Mouse (Mus musculus): Measurements from ENCODE around the gene Pnpo.

Gene Pnpo

DNA sequence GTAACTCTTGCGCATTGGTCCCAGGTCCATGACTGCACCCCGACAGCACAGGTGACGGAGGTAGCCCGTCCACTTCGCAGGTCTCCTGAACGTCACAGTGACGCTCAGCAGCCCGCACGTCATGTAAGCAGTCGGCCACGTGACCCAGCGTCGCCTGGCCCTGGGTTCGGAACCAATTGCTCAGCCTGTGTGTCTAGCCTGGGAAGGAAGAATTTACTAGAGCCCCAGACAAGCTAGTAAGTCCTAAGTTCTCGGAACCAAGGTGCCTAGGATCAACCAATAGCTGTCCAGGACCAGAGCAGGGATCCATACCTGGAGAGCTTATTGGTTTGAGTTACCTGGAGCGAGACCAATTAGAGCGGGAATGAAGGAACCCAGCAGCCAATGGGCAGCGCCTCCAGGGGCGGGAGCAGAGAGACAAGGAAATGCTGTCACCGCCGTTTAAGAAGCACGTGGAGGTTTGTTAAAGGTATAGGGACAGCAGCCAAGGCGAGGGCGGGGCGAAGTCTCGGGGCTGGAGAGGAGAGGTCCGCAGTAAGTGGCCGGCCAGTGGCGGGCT, at the start of gene Pnpo:
Gene Pnpo, minus strand, starts transcription at position 241 of the 559 bp plus-strand sequence.
- in situ Hi-C loops (cut with MboI, MseI): no loop called here

DNA sequence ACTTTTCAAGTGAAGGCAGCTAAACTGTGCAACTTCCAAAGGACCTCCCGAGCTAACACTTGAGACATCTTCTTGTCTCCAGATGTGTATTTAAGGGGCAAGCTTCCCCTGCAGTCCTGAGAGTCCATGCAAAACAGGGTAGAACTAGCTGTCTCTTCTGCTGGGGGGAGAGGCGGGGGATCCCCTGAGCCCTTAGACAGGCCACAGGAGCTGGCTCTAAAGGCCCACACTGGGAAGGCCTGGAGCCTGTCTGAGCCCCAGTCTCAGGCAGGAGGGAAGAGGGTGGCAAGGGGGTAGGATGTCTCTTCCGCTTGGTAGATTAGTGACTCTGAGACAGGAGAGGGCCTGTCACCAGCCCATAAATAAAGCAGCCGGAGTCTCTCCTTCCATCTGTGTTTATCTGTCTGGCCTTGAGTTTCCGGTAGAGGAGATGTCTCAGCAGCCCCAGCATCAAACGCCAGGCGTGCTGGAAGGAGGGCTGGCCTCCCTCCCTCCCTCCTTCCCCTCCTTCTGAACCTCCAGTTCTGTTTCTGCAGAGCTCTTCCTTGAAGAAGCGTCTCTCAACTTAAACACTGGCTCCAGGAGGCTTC, 49.0 kb upstream of the Pnpo start:
- in situ Hi-C loops (cut with MboI, MseI): no loop called here

DNA sequence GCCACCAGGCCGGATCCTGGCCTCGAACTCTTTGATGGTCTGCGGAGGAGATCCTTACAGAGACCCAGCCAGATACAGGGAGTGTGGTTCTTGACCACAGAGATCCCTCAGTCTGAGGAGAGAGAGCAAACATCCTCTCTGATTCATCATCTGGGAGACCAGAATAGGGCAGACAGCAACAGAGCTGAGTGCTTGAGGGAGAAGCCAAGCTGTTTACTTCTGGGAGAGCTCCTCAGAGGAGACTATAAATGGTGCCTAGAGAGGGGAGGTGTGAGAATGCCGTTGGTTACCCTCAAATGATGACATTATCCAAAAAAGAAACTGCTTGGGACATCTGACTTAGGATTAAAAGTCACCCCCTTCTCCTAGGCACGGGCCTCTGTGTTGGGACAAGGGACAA, 47.7 kb upstream of the Pnpo start:
- in situ Hi-C loops (cut with MboI, MseI): no loop called here

DNA sequence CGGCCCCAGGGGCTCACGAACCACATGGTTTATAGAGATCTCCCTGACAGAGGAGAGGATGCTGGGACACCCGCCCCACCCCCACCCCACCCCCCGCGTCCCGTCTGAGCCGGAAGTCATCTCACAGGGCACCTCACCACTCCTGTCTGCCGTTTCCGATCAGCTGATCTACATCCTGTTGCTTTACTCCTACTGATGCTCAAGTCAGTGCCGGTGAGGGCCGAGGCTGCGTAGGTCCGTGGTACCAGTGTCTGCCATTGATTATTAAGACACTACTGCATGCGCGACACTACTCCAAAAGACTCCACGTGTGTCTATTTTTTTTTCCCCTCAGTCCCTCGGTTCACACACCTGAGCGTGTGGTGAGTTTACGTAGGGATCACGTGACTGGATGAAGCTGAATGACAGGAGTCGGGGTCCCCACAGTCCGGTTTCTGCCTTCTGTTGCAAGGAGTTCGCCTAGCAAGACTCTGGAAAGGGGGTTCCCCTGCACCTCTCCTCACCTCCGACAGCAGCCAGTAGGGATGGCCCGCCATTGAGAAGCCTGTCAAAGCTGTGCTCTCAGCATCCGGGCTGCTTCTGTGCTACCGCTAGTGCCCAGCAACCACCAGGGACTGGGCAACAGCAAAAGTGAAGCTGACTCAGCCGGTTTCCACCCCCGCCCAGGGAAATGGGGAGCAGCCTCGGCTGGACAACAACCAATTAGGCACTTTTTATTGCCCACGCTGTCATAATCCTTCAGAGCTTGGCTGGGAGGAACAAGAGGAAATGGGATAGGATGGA, 44.3 kb upstream of the Pnpo start:
- in situ Hi-C loops (cut with MboI, MseI): no loop called here

DNA sequence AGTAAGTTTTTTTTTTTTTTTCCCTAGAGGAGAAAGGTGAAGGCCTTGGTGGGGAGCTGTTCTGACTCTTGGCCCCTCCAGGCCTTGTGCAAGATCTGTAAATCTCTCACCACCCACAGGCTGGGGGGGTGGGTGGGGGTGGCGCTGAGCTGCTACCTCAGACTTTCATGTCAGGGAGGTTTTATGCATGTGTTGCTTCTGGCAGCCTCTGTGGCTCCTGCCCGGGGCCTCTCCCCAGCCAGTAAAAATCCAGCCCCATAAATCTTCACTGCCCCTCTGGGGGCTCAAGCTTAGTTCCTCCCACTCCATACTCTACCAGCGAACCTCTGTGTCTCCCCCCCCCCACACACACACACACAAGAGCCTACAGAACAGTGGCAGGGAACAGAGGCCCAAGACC, 42.7 kb upstream of the Pnpo start:
- in situ Hi-C loops (cut with MboI, MseI): no loop called here

DNA sequence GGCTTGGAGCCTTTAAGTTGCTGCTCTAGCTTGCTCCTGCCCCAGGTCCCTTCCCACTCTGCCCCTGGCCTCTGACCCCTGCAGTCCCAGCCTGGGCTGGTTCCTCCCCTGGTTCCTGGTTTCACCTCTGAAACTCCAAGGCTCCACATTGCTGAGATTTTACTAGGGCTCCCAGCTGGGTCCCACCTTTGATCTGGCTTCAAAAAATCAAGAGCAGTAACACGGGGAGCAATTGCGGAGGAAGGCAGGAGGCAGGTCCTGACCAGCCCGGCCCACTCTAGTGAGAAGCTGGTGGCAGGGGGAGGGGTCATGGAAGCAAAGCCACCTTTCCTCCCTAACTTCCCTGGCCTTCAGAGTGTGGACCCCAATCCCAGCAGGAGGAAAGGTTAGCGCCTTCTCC, 41.1 kb upstream of the Pnpo start:
- in situ Hi-C loops (cut with MboI, MseI): loop anchor here (5.0 kb wide), 1 partner anchor 37 kb away; no protein-coding TSS in a partner anchor

DNA sequence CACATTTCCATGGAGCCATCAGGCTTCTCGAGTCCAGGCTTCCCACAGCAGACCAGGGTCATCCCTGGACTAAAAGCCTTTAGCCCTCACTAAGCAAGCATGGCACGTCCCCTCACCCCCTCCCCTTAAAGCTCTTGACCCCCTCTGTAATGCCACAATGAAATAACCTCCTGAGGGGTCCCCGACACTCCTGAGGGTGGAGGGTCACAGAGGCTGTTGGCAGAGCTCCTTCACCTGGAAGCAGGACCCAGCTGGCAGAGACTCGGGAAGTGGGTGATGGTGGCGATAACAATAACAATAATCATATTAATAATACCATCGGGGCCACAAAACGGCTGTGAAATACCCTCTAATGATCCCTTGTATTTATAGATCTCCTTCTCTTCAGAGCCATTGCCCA, 39.1 kb upstream of the Pnpo start, which contains the start of gene Sp2:
Gene Sp2, minus strand, starts transcription at position 101 of the 400 bp plus-strand sequence.
- in situ Hi-C loops (cut with MboI, MseI): loop anchor here (5.0 kb wide), 1 partner anchor 39 kb away; no protein-coding TSS in a partner anchor

DNA sequence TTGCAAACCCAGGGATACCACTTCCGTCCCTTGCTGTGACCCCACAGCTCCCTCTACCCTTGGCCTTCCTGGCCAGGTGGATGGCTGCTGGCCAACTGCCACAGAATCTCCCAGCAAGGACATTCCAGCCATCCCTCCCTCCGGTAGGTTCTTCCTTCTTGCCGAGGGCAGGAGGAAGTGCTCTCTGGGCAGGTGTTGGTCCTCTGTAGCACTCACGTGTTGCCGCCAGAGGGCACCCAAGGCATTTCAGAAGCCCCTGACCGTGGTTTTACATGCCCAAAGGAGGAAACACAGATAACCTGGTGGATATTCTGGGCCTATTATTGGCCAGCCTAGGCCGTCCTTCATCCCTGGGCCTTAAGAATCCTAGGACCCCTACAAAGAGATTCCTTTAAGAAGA, 38.6 kb upstream of the Pnpo start:
- in situ Hi-C loops (cut with MboI, MseI): loop anchor here (5.0 kb wide), 1 partner anchor 40 kb away; no protein-coding TSS in a partner anchor

DNA sequence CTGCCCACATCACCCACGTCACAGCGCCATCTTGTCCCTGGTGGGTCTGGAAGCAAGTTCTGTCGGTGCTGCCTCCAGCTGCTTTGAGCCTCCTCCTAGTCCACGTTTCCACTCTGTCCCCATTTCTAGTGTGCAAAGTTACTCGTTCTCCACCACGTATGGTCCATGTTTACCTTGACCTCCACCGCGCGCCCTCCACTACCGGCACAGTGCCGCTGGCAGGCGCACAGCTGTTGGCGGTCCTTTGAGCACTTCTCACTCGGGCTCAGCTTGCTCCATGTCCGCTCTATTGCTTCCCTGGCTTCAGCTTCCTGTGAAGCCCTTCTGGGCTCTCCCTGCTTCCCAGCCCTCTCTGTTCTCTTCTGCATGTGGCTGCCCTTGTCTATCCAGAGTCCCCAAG, 37.7 kb upstream of the Pnpo start:
- in situ Hi-C loops (cut with MboI, MseI): loop anchor here (5.0 kb wide), 1 partner anchor 41 kb away; no protein-coding TSS in a partner anchor

DNA sequence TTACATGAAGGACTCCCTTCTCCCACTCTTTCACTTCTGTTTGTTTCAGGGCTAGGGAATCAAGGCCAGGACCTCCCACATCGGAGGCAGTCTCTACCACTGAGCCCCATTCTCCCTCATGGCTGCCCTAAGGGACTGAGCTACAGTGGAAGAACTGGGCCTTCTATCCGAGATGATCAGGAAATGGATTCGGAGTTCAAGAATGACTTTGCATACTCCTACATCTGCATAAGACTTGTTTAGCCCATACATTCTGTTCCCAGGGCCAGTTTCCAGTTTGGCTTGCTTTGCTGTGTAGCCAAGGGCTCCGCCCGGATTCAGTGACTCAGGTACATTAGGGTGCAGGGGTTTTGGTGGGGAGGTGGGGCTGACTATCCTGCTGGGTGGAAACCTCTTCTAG, 36.2 kb upstream of the Pnpo start:
- in situ Hi-C loops (cut with MboI, MseI): loop anchor here (5.0 kb wide), 1 partner anchor 42 kb away; no protein-coding TSS in a partner anchor

DNA sequence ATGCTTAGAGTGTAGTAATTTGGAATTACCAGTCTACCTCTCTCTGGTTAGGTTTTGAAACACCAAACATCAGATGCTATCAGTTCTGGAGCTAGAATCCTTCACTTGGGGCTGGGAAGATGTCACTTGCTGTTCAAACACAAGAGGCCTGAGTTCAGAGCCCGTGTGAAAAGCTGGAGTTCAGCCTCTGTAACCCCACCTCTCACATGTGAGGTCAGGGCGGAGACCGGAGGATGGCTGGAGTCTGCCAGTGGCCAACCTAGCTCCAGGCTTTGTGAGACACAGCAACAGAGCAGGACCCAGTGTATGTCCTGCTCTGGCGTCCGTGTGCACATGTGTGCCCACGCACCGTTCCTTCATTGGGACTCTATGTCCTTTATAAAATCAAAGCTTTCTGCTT, 35.5 kb upstream of the Pnpo start:
- in situ Hi-C loops (cut with MboI, MseI): no loop called here

DNA sequence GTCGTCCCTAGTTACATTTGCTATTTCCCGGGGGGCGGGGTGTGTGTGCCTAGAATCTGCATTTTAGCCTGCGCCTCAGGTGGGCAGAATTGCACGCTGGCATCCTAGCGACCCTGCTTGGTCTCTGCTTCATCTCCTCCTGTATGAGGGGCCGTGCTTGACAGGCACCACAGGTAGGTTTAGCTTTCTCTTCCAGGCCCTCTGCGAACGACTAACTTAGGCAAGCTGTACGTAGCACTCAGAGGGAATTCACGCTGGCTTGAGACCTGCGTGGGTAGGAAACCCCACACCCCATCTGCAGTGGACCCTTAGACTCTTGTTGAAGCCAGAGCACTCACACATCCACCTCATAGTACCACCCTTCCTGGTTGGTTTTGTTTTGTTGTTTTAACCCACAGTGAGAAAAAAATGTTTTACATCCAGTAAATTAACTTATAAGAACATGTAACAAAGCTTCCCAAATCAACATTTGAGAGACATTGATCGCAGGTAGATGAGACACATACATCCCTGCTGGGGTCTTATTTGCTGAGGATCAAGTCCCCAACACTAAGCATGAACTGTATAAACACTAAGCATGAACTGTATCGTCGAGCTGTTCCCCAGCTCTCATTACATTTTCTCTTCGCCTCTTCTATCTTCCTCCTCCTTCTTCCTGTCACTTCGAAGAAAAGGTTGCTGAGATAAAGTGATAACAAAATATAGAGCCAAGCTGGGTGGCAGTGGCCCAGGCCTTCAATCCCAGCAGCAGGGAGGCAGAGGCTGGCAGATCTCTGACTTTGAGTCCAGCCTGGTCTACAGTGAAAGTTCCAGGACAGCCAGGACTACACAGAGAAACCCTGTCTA, 34.8 kb upstream of the Pnpo start:
- in situ Hi-C loops (cut with MboI, MseI): no loop called here

DNA sequence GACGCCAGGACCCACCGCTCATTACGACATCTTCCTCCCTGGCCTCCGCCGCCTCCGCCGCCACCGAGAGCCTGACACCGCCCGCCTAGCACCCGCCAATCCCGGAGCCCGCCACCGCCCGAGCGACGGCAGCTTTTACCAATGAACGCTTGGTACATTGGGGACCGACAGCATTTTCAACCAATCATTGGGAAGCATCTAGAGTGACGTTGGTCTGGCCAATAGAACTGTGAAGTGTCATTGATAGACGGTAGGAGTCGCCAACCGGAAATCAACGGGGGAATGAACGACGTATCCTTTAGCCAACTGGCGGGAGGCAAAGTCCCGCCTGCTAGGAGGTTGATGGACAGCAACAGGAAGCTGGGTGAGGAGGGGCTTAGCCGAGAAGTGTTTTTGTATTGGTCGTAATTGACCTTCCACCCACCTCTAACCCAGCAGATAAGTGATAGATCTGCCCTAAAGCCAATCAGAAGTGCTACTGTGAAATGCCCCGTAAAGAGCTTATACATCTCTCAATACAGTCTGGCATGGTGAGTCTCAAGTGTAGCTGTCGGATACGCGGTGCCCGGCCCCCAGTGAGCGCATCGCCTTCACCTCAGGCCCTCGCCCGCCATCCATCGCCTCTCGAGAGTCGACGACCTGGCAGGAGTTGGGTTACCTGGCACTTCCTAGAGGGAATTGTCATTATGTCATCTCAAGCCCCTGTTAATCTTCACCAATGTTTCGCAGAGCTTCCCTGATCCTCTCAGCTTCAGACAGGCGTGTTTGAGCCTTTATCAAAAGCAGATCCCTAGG, 34.0 kb upstream of the Pnpo start:
- in situ Hi-C loops (cut with MboI, MseI): no loop called here

DNA sequence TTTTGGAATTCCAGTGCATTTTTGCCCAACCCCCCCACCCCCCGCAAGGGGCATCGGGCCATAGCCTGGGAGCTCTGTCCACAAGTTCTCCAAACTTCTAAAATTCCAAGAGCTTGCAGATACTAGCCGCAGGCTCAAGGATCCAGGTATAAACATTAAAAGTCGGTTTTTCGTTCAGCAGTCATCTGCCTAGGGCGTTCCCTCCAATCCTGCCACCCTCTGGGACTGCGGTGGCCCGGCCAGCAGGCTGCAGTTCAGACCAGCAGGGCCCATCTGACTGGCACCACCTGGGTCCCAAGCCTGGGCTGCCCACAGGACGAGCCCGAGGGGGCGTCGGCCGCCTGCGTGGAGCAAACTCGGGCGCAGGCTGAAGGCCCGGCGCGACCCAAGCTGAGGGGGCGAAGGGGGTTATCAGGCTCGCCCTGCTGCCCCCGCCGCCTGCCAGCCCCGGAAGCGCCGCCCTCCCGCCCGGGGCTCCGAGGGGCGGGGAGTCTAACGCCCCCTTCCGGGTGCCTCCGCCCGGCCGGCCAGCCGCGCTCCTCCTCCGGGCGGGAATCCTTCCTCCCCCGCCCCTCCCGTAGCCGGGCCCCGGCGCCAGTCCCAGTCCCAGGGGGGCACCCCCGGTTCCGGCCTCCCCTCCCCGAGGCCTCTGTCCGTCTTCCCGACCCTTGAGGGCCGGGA, 33.3 kb upstream of the Pnpo start:
- in situ Hi-C loops (cut with MboI, MseI): no loop called here

DNA sequence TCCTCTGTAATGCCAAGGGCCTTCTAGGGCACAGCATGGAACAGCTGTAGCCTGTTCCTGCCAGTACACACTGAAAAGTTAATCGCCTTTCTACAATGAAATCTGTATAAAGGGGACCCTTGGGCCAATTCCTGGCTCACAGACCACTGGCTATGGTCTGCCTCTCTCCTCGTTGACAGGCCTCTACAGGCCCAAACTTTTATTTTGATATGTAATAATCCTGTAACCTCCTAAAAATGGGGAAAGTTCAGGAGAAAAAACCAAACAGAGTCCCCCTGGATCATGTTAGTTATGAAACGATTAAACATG, 32.5 kb upstream of the Pnpo start:
- in situ Hi-C loops (cut with MboI, MseI): no loop called here

DNA sequence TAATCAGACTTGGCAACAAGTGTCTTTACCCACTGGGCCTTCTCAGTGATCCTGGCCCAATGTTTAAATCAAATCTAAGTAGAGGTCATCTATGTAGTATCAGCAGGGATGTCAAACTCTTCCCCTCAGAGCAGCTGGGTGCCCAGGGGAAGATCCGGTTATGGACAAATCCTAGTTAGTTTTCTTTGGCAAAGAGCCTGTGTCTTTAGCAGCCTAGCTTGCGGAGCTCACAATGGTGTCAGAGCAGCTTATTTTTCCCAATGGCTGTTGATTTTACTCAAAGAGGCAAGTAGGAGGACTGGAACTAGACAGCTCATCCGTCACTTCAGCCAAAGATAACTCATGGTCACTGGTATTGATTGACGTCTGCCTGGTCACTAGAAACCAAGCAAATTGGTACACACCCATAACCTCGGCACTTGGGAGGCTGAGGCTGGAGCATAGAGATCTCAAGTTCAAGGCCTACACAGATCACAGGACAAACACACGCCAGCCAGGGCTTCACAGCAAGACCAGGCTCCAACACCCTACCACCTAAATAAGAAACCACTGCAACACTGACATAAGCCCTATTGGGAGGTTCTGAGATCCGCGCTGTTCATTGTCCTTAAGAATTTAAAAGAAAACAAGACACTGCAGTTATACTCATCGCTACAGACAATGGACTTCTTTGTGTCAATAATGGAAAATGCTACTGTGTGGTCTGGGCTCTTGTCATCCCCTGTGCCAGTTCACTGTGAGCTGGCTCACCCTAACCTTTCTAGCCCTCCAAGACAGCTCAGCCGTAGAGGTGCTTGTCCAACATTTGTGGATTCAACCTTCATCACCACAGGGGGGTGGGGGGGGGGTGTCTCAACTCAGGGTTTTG, 32.0 kb upstream of the Pnpo start:
- in situ Hi-C loops (cut with MboI, MseI): no loop called here

DNA sequence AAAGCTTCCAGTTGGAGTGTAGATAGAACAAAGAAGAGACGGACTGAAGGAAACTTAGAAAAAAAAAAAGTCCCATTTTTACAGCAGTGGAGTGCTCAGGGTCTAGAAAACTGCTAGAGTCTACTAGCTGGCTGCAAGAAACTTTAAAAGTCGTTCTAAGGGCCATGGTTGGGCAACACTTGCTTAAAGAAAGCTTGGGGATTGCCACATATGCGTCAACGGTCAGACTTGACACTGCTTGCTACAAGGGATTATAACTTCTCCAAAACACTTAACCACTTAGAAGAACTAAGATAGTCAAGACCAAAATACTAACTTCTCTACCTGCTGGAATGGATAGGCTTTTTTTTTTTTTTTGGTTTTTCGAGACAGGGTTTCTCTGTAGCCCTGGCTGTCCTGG, 31.0 kb upstream of the Pnpo start:
- in situ Hi-C loops (cut with MboI, MseI): no loop called here

DNA sequence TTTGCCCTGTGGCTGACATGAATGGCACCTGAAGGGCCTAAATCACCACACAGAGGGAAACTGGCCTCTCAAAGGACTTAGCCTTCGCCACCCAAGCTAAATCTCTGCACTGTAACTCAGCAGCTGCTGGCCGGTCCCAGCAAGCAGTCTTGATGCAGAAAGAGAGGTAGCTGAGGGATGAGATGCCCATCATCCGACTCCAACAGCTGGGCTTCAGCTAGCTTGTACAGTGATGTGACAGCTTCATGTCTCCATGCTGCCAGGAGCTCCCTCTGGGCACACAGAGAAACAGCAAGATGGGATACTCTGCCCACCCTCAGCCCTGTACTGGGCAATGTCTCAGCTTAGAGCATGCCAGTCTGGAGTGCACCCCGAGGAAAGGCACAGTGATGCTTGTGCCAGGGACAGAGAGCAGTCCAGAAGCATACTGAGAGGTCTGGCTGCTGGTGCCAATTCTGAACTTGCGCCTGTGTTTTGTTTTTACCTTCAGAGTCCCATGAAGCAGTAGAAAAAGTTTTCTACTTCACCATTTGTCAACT, 29.7 kb upstream of the Pnpo start:
- in situ Hi-C loops (cut with MboI, MseI): no loop called here

DNA sequence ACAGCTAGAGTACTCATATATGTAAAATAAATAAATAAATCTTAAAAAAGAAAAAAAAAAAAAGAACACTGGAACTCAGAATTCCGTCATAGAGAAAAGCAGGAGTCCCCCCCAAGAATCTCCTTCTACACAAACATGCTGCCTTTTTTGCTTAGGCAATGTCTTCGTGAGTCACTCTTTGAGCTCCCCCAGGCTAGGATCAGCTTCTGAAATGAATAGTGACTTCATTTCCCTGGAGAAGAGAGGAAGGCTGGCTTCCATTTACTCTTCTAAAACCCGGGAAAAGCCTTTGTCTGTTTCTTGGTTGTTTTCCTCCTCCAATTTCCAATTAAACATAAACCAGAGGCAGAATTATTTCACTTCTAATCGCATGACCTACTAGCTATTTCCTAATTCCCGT, 29.1 kb upstream of the Pnpo start:
- in situ Hi-C loops (cut with MboI, MseI): no loop called here

All from T-helper 2 cell (primary cell).